Comparison of ENCODE assay signal across 18 mouse cellular contexts in the genomic region with DNA sequence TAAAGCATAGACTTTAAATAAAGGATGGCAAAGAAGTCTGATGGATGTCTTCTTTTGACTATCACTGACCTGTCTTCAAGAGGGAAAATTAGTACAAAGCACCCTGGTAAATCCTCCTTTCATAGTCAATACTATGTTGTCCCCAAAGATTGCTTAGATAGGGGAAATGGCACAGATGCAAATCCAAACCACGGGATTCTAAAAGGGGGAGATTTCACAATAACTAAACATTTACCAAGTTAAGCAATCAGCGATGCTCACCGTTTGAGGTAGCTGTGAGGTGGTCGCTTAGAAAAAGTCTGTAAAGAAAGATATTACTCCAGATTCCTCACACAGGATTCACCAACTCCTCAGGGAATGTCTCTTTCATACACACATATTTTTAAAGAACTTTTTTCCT.
"Had no signal": no experiment of that assay in that cellular context is flagged by ENCODE, and none has a peak within 500 bp of the region (broad histone marks: within the 10 kb centered on the region; RNA-seq: fewer than 3 reads in every experiment).

No protein-coding gene starts in this region.

- H3K4me1 ChIP-seq: midbrain, embryonic 12.5 days; midbrain, embryonic 15.5 days; neural tube, embryonic 13.5 days had no signal

- H3K27me3 ChIP-seq: midbrain, embryonic 12.5 days; midbrain, embryonic 15.5 days; neural tube, embryonic 13.5 days had no signal

- H3K27ac ChIP-seq: layer of hippocampus, adult 2 months; midbrain, embryonic 12.5 days; midbrain, embryonic 15.5 days; neural tube, embryonic 13.5 days had no signal

- H3K4me3 ChIP-seq: layer of hippocampus, adult 2 months; midbrain, embryonic 12.5 days; midbrain, embryonic 15.5 days; myocyte; neural tube, embryonic 13.5 days had no signal

- H3K9ac ChIP-seq: midbrain, embryonic 12.5 days; midbrain, embryonic 15.5 days; neural tube, embryonic 13.5 days had no signal

- ATAC-seq: intestine, embryonic 16.5 days; midbrain, embryonic 15.5 days had no signal

- H3K4me2 ChIP-seq: midbrain, embryonic 12.5 days; midbrain, embryonic 15.5 days; neural tube, embryonic 13.5 days had no signal

- H3K9me3 ChIP-seq: midbrain, embryonic 12.5 days; midbrain, embryonic 15.5 days; neural tube, embryonic 13.5 days had no signal

- DNase-seq: kidney, adult 18-20 months; kidney, adult 9 months; kidney, postnatal 14 days; layer of hippocampus, adult 9-11 months; lung, adult 2 months; lung, postnatal 14 days; lung, postnatal 4 days; retina, postnatal 1 day; right cerebral cortex, postnatal 25 days; spleen, adult 18-20 months; thymus, adult 18-20 months; thymus, postnatal 36 days had no signal

- H3K36me3 ChIP-seq: midbrain, embryonic 12.5 days; midbrain, embryonic 15.5 days; neural tube, embryonic 13.5 days had no signal
